Mouse (Mus musculus) CH12.LX (cell line): ENCODE results near the gene Tnfaip2. TPM values are rescaled to one million over a fixed set of nuclear protein-coding genes. Genes with fewer than 3 reads are reported as not detected.

ENCODE experiments used
- DNase-seq: peaks from one replicate; pipeline ENCODE4 v3.0.0-alpha.2; 2013; ENCODE audit errors: extremely low read depth
- H3K27ac ChIP-seq: 2 replicates; pipeline ENCODE4 v1.5.1; 2012; ENCODE audit warnings: low read depth, mild to moderate bottlenecking, control low read depth, moderate library complexity; ENCODE audit not compliant: insufficient read depth
- H3K27me3 ChIP-seq: replicated peaks from 2 replicates; pipeline ENCODE3; 2012; ENCODE audit warnings: inconsistent platforms
- H3K36me3 ChIP-seq, 2 experiments: replicated peaks in 1 of 2; 2 replicates each; pipeline versions ENCODE3 to v1.6.1; 2012; ENCODE audit warnings: inconsistent platforms in 1 of 2, low read length in 1 of 2, mild to moderate bottlenecking in 1 of 2, mixed read lengths in 1 of 2, moderate library complexity in 1 of 2; ENCODE audit not compliant: control insufficient read depth in 1 of 2, insufficient read depth in 1 of 2
- H3K4me1 ChIP-seq, 2 experiments: 2 replicates each; pipeline ENCODE4 v1.6.1; 2012; ENCODE audit warnings: inconsistent platforms in 1 of 2, moderate library complexity in 1 of 2; ENCODE audit not compliant: insufficient read depth in 2 of 2, control insufficient read depth in 1 of 2
- H3K4me2 ChIP-seq: 2 replicates; pipeline ENCODE4 v1.6.1; 2012; ENCODE audit warnings: low read depth, mild to moderate bottlenecking, control low read depth; ENCODE audit not compliant: poor library complexity, insufficient read depth, severe bottlenecking
- H3K4me3 ChIP-seq, 3 experiments: fragments of 150-350 bp in 1 of 3; sonication (generic) in 1 of 3; replicated peaks in 1 of 3; 2 replicates each; pipeline versions ENCODE3 to v1.5.1; 2011 to 2012; ENCODE audit warnings: low read depth in 2 of 3, low read length in 2 of 3, mild to moderate bottlenecking in 2 of 3, moderate library complexity in 2 of 3, control low read depth in 1 of 3, improper control_type of control experiment in 1 of 3, inconsistent platforms in 1 of 3, mixed read lengths in 1 of 3; ENCODE audit not compliant: poor library complexity in 1 of 3
- H3K79me2 ChIP-seq: replicated peaks from 2 replicates; pipeline ENCODE4 v1.6.1; 2012; ENCODE audit warnings: mild to moderate bottlenecking, moderate library complexity; ENCODE audit not compliant: control insufficient read depth, poor library complexity, insufficient read depth, severe bottlenecking; ENCODE audit errors: extremely low read depth
- H3K9ac ChIP-seq: 2 replicates; pipeline ENCODE4 v1.6.1; 2012; ENCODE audit warnings: low read depth, mild to moderate bottlenecking, control low read depth, moderate library complexity; ENCODE audit not compliant: insufficient read depth
- H3K9me3 ChIP-seq: replicated peaks from 2 replicates; pipeline ENCODE3; 2012; ENCODE audit warnings: low read length, inconsistent platforms, mixed read lengths
- CTCF ChIP-seq, 2 experiments: IDR thresholded peaks in 1 of 2; conservative IDR thresholded peaks in 1 of 2; 2 replicates each; pipeline ENCODE4 v1.5.1; 2011 to 2012; ENCODE audit warnings: low read depth in 2 of 2, low read length in 2 of 2, improper control_type of control experiment in 1 of 2, inconsistent platforms in 1 of 2, mild to moderate bottlenecking in 1 of 2, moderate library complexity in 1 of 2
- E2F4 ChIP-seq: IDR thresholded peaks from 2 replicates; pipeline ENCODE4 v1.6.1; 2011; ENCODE audit warnings: low read depth, low read length, improper control_type of control experiment; ENCODE audit not compliant: insufficient replicate concordance
- EP300 ChIP-seq: IDR thresholded peaks from 2 replicates; pipeline ENCODE4 v1.6.1; 2011; ENCODE audit warnings: low read length, improper control_type of control experiment
- GABPA ChIP-seq: IDR thresholded peaks from 2 replicates; pipeline ENCODE4 v1.6.1; 2012; ENCODE audit warnings: low read depth, low read length, improper control_type of control experiment, inconsistent platforms; ENCODE audit not compliant: insufficient replicate concordance
- HCFC1 ChIP-seq: IDR thresholded peaks from 2 replicates; pipeline ENCODE4 v1.6.1; 2012; ENCODE audit warnings: low read depth, mild to moderate bottlenecking, inconsistent platforms, low read length, improper control_type of control experiment
- IRF4 ChIP-seq: IDR thresholded peaks from 2 replicates; pipeline ENCODE4 v1.6.1; 2014; ENCODE audit warnings: low read depth, mild to moderate bottlenecking, inconsistent platforms, low read length, improper control_type of control experiment
- JUN ChIP-seq: IDR thresholded peaks from 2 replicates; pipeline ENCODE4 v1.6.1; 2011; ENCODE audit warnings: low read depth, mild to moderate bottlenecking, low read length, improper control_type of control experiment, moderate library complexity; ENCODE audit not compliant: insufficient read depth
- JUND ChIP-seq: conservative IDR thresholded peaks from 2 replicates; pipeline ENCODE4 v1.6.1; 2011; ENCODE audit warnings: low read depth, low read length, improper control_type of control experiment
- MAFK ChIP-seq: IDR thresholded peaks from 2 replicates; pipeline ENCODE4 v1.6.1; 2011; ENCODE audit warnings: low read length, improper control_type of control experiment; ENCODE audit not compliant: insufficient replicate concordance
- MAX ChIP-seq: IDR thresholded peaks from 2 replicates; pipeline ENCODE4 v1.6.1; 2011; ENCODE audit warnings: low read length, improper control_type of control experiment
- MYC ChIP-seq: IDR thresholded peaks from 2 replicates; pipeline ENCODE4 v1.6.1; 2011; ENCODE audit warnings: low read depth, mild to moderate bottlenecking, improper control_type of control experiment, low read length
- NRF1 ChIP-seq: IDR thresholded peaks from 2 replicates; pipeline ENCODE4 v1.6.1; 2014; ENCODE audit warnings: low read depth, mild to moderate bottlenecking, inconsistent platforms, low read length, improper control_type of control experiment, moderate library complexity
- POLR2A ChIP-seq: IDR thresholded peaks from 2 replicates; pipeline ENCODE4 v1.6.1; 2011; ENCODE audit warnings: low read depth, mild to moderate bottlenecking, improper control_type of control experiment, low read length
- RAD21 ChIP-seq: IDR thresholded peaks from 2 replicates; pipeline ENCODE4 v1.6.1; 2011; ENCODE audit warnings: low read depth, mild to moderate bottlenecking, low read length, improper control_type of control experiment, moderate library complexity
- RCOR1 ChIP-seq: conservative IDR thresholded peaks from 2 replicates; pipeline ENCODE4 v1.6.1; 2012; ENCODE audit warnings: low read depth, mild to moderate bottlenecking, inconsistent platforms, low read length, improper control_type of control experiment
- SIN3A ChIP-seq: IDR thresholded peaks from 2 replicates; pipeline ENCODE4 v1.6.1; 2012; ENCODE audit warnings: low read length, improper control_type of control experiment, inconsistent platforms
- TBP ChIP-seq: conservative IDR thresholded peaks from 2 replicates; pipeline ENCODE4 v1.6.1; 2011; ENCODE audit warnings: low read depth, low read length, improper control_type of control experiment
- USF1 ChIP-seq: IDR thresholded peaks from 2 replicates; pipeline ENCODE4 v1.6.1; 2014; ENCODE audit warnings: low read depth, mild to moderate bottlenecking, inconsistent platforms, low read length, improper control_type of control experiment
- USF2 ChIP-seq: conservative IDR thresholded peaks from 2 replicates; pipeline ENCODE4 v1.6.1; 2011; ENCODE audit warnings: low read depth, low read length, improper control_type of control experiment
- ZMIZ1 ChIP-seq: IDR thresholded peaks from 2 replicates; pipeline ENCODE4 v1.6.1; 2012; ENCODE audit warnings: low read depth, mild to moderate bottlenecking, inconsistent platforms, low read length, improper control_type of control experiment
- ZNF384 ChIP-seq: IDR thresholded peaks from 2 replicates; pipeline ENCODE4 v1.6.1; 2012; ENCODE audit warnings: low read depth, low read length, improper control_type of control experiment, inconsistent platforms
- dilution Hi-C: fragments of 300-500 bp; cut with MboI; formaldehyde crosslinking; loops from 2 replicates; pipeline ENCODE4 v1.14.3; 2020; ENCODE audit warnings: low sequenced_read_pairs; ENCODE audit not compliant: extremely low pct_unique_long_range_greater_than_20kb, extremely low pct_ligation_motif_present
- in situ Hi-C: fragments of 300-500 bp; cut with MboI; formaldehyde crosslinking; loops from 3 replicates; pipeline ENCODE4 v1.14.3; 2019; ENCODE audit warnings: low sequenced_read_pairs, low pct_ligation_motif_present, low pct_unique_long_range_greater_than_20kb, mixed read lengths
- polyA plus RNA-seq: library from polyadenylated mRNA; unstranded; fragments of >175 nt; gene quantifications from 2 replicates; pipeline ENCODE4 v1.2.1, GENCODE M21; 2012; ENCODE audit warnings: low read depth; ENCODE audit not compliant: insufficient read length
- total RNA-seq, 2 experiments: library from RNA; depleted of rRNA; stranded (reverse); fragments of 300-350 nt in 1 of 2; fragments of >200 nt in 1 of 2; gene quantifications; 2 replicates each; pipeline ENCODE4 v1.2.3; 2012 to 2014

Gene Tnfaip2
- total and polyA plus RNA-seq, 3 experiments: 0.93 to 2.5 (median 1.4) TPM

DNA sequence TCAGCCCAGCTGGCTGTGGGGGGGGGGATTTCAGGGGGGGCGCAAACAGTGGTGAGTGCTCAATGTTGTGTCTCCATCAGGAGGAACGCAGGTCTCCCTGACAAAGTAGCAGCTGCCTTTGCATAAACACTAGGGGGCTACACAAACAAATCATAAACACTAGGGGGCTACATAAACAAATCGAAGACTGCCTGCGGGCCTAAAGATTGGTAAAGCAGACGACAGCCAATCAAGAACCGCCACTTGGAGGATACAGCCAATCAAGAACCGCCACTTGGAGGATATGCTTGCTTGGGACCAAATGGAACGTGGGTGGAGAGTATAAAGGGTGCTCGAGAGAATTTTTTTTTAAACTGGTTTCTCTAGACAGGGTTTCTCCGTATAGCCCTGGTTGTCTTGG, 37.4 kb upstream of the Tnfaip2 start:
- Histone ChIP-seq H3K36me3 (no peaks in the 10 kb centered on the region), H3K4me3 (no peak overlapping the region), H3K9ac (no peak overlapping the region), H3K27me3 (peaks cover 27% of the 10 kb centered on the region)
- no peak for TF ChIP-seq MYC
- TF ChIP-seq CTCF (conservative IDR thresholded peaks at IDR 0.05 in 1 of 2, IDR thresholded peaks at IDR 0.05 in 1 of 2; ENCODE audit: low read depth in 2 of 2, low read length in 2 of 2): 0 out of 4 replicates have a peak, but pooled peaks of 1 of the 2 experiments have one; percentile 11
- TF ChIP-seq, all 38 proteins: peak for 1
- no peaks in the 10 kb centered on the region for H3K9me3 ChIP-seq
- in situ Hi-C loops: no loop called here
- no peak overlapping the region for H3K27ac ChIP-seq
- H3K4me1 ChIP-seq: peaks cover 0 to 3% of the 10 kb centered on the region in 2 experiments; a peak in 1 of 4 replicates
- H3K79me2 ChIP-seq: no peaks in the 10 kb centered on the region
- DNase-seq: no peak
- no peak overlapping the region for H3K4me2 ChIP-seq
- dilution Hi-C loops: no loop called here

GRCm38 (mm10) chr12:111406622-111407021, 35.6 kb upstream of the Tnfaip2 start, which contains the start of gene Lbhd2:
Gene Lbhd2, plus strand, starts transcription at chr12:111406809.
- H3K4me2 ChIP-seq: no peak within 1 kb of the TSS
- H3K79me2 ChIP-seq: no peaks in the 10 kb centered on the region
- H3K9ac ChIP-seq: no peak within 1 kb of the TSS
- peaks cover 0 to 1% of the 10 kb centered on the region in 2 experiments; a peak in 1 of 4 replicates for H3K4me1 ChIP-seq
- H3K27me3 ChIP-seq: peaks cover 34% of the 10 kb centered on the region
- no peak within 1 kb of the TSS for H3K27ac ChIP-seq
- no peaks in the 10 kb centered on the region for H3K9me3 ChIP-seq
- in situ Hi-C loops: no loop called here
- H3K36me3 ChIP-seq: no peaks in the 10 kb centered on the region
- dilution Hi-C loops: no loop called here
- no peak for DNase-seq
- no peak within 1 kb of the TSS for H3K4me3 ChIP-seq
- TF ChIP-seq JUND (no peak), JUN (no peak), USF1 (no peak), SIN3A (no peak), ZMIZ1 (no peak), POLR2A (no peak), IRF4 (no peak), USF2 (no peak), MAFK (no peak), TBP (no peak), NRF1 (no peak), E2F4 (no peak), ZNF384 (no peak), MAX (no peak), RAD21 (no peak), HCFC1 (no peak), EP300 (no peak), GABPA (no peak), RCOR1 (no peak)
